Mouse (Mus musculus) G1E (cell line): ENCODE measurements at regions not wholly inside any gene's neighbourhood (a gene's known extent, or its start where the extent isn't known, plus 50 kb on each side); places are given as distances from the start of the nearest gene placed in this dataset.

ENCODE experiments used
- ATAC-seq: 2 replicates; pipeline ENCODE4 v1.8.0; 2016; ENCODE audit warnings: mild to moderate bottlenecking; ENCODE audit not compliant: insufficient number of reproducible peaks, poor library complexity, low FRiP score, severe bottlenecking; ENCODE audit errors: extremely low read depth
- DNase-seq: peaks from one replicate; pipeline ENCODE4 v3.0.0; 2012; ENCODE audit warnings: low spot score
- H3K27me3 ChIP-seq: 2 replicates; pipeline ENCODE4 v1.6.1; 2012; ENCODE audit warnings: mild to moderate bottlenecking, low read length, inconsistent platforms; ENCODE audit not compliant: insufficient read depth
- H3K36me3 ChIP-seq: replicated peaks from 2 replicates; pipeline ENCODE3; 2012; ENCODE audit warnings: mild to moderate bottlenecking, inconsistent platforms
- H3K4me1 ChIP-seq: 2 replicates; pipeline ENCODE4 v1.6.1; 2012; ENCODE audit warnings: low read depth, low read length, inconsistent platforms, mixed read lengths; ENCODE audit not compliant: insufficient read depth
- H3K4me3 ChIP-seq: 2 replicates; pipeline ENCODE4 v1.5.1; 2012; ENCODE audit warnings: low read depth, mild to moderate bottlenecking, inconsistent platforms, low read length, moderate library complexity, mixed read lengths
- H3K9me3 ChIP-seq: replicated peaks from 2 replicates; pipeline ENCODE4 v1.6.1; 2012; ENCODE audit warnings: inconsistent platforms
- CTCF ChIP-seq: IDR thresholded peaks from 2 replicates; pipeline ENCODE4 v1.5.1; 2012; ENCODE audit warnings: low read depth, low read length, inconsistent platforms, mixed read lengths
- GATA1 ChIP-seq: IDR thresholded peaks from 2 replicates; pipeline ENCODE4 v1.6.1; 2012; ENCODE audit warnings: borderline replicate concordance, low read length, inconsistent platforms, mixed read lengths
- GATA2 ChIP-seq: IDR thresholded peaks from 2 replicates; pipeline ENCODE4 v1.6.1; 2012; ENCODE audit warnings: low read depth, low read length, inconsistent platforms, borderline replicate concordance
- POLR2AphosphoS5 ChIP-seq: IDR thresholded peaks from 2 replicates; pipeline ENCODE4 v1.6.1; 2012; ENCODE audit warnings: low read depth, low read length, inconsistent platforms; ENCODE audit not compliant: insufficient replicate concordance
- TAL1 ChIP-seq: conservative IDR thresholded peaks from 2 replicates; pipeline ENCODE4 v1.6.1; 2012; ENCODE audit warnings: low read depth, low read length, inconsistent platforms, mixed read lengths

DNA sequence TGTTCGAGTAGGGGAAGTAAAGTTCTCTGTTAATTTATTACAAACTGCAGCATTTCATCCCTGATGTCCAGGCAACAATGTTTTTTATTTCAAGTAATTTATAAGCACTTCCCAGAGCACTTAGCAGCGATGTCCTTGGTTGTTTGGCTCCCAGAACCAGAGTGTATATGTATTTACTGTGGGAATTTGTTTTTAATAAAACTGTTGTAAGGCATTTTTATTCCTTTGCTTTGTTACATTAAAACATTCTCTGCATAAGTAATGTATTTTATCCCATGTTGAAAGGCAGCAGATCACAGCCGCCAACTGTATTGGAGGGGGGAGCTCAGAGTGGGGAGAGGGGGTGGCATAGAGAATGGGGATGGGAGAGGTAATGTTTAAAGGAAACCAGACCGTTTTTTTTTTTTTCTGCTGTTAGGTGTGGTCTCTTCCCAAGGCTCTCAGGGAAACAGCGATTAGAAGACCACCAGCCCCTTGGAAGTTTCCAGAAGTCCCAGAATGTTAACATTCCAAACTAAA, 266.8 kb upstream of the Sall1 start:
- no peak for ATAC-seq
- H3K36me3 ChIP-seq: no peaks in the 10 kb centered on the region
- TF ChIP-seq GATA2 (no peak), CTCF (no peak), GATA1 (no peak), TAL1 (no peak), POLR2AphosphoS5 (no peak)
- DNase-seq: no peak
- H3K4me1 ChIP-seq: no peaks in the 10 kb centered on the region
- peaks cover 37% of the 10 kb centered on the region for H3K9me3 ChIP-seq
- H3K4me3 ChIP-seq: no peak overlapping the region
- no peaks in the 10 kb centered on the region for H3K27me3 ChIP-seq

- no peaks in the 10 kb centered on the region for H3K36me3 ChIP-seq
- peaks cover 39% of the 10 kb centered on the region for H3K9me3 ChIP-seq
- H3K4me3 ChIP-seq: no peak overlapping the region
- TF ChIP-seq TAL1: no peak
- no peak for TF ChIP-seq CTCF
- no peak for TF ChIP-seq POLR2AphosphoS5
- TF ChIP-seq GATA2: no peak
- no peak for TF ChIP-seq GATA1
- H3K27me3 ChIP-seq: no peaks in the 10 kb centered on the region
- no peak for ATAC-seq
- H3K4me1 ChIP-seq: no peaks in the 10 kb centered on the region
- DNase-seq: no peak
Observed at GRCm38 (mm10) chr8:89309591-89309990, 265.6 kb upstream of the Sall1 start.

DNA sequence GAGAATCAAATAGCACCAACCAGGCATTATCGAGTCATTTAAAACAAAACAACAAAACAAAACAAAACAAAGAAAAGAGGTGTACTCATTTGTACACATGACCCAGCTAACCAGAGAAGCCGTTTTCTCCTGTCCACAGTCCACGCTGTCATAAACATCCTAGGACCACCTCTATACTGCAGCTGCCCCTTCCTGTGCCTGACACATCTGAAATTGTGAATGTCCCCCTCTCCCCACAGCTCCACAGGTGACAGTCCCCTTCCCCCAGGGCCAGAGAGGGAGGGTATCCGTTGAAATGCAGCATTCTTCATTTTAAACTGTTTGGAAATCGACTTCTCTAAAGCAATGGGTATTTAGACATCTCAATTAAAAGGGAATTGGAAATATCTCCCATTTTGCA, 265.0 kb upstream of the Sall1 start:
- DNase-seq (no peak), ATAC-seq (no peak)
- no peaks in the 10 kb centered on the region for H3K4me1 ChIP-seq
- no peaks in the 10 kb centered on the region for H3K27me3 ChIP-seq
- H3K9me3 ChIP-seq: peaks cover 42% of the 10 kb centered on the region
- H3K36me3 ChIP-seq: no peaks in the 10 kb centered on the region
- TF ChIP-seq TAL1 (no peak), POLR2AphosphoS5 (no peak)
- H3K4me3 ChIP-seq: no peak overlapping the region

GRCm38 (mm10) chr8:89308532-89308931, 264.6 kb upstream of the Sall1 start:
- Histone ChIP-seq H3K4me3 (no peak overlapping the region), H3K36me3 (no peaks in the 10 kb centered on the region), H3K4me1 (no peaks in the 10 kb centered on the region), H3K9me3 (peaks cover 41% of the 10 kb centered on the region), H3K27me3 (no peaks in the 10 kb centered on the region)
- DNase-seq: no peak
- TF ChIP-seq GATA2 (no peak), POLR2AphosphoS5 (no peak), CTCF (no peak), TAL1 (no peak), GATA1 (no peak)
- ATAC-seq: no peak

DNA sequence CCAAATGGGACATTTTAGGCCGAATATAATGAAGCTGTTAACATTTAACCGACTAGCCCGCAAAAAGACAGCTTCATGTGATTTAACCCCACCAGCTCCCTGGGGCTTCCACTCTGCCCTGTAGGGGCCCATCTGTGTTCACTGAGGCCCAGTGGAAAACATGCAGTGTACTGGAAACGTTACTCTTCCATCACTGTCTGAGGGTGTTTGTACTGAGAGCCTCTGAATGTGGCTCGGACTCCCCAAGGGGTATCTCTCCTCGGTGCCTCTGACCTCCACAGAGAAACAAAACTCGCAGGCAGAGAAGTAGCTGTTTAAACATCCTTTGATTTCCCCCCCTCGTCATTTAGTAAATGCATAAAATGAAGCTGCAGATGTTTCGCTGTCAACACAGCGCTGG, 263.6 kb upstream of the Sall1 start:
- no peaks in the 10 kb centered on the region for H3K27me3 ChIP-seq
- ATAC-seq (no peak), DNase-seq (no peak)
- TF ChIP-seq POLR2AphosphoS5 (no peak), GATA1 (no peak), GATA2 (no peak), TAL1 (no peak), CTCF (no peak)
- H3K4me3 ChIP-seq: no peak overlapping the region
- H3K36me3 ChIP-seq: no peaks in the 10 kb centered on the region
- H3K9me3 ChIP-seq: peaks cover 43% of the 10 kb centered on the region
- no peaks in the 10 kb centered on the region for H3K4me1 ChIP-seq

DNA sequence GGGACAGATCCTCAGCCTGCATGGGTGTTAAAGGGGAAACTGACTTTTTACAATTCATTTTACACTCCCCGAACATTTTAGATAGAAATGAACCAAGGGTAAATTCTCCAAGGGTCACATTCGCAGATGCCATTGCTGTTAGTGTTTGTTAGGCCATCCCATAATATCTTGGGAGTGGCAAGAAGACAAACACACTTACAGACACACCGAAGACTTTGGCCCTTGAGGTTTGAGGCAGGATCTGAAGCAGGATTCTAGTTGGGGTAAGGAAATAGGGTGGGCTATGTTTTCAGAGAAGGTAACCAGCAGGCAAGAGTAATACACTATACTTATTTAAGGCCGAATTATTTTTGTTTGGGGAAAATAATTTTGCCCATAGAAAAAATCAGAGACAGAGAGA, 263.1 kb upstream of the Sall1 start:
- ATAC-seq: no peak
- TF ChIP-seq TAL1: no peak
- no peak for TF ChIP-seq GATA2
- TF ChIP-seq GATA1: no peak
- no peak for TF ChIP-seq CTCF
- no peak for TF ChIP-seq POLR2AphosphoS5
- Histone ChIP-seq H3K36me3 (no peaks in the 10 kb centered on the region), H3K27me3 (no peaks in the 10 kb centered on the region), H3K4me1 (no peaks in the 10 kb centered on the region), H3K9me3 (peaks cover 46% of the 10 kb centered on the region), H3K4me3 (no peak overlapping the region)
- DNase-seq: no peak
